Mouse (Mus musculus): ENCODE measurements around the gene Jph2.

Jph2 gene

GRCm38 (mm10) chr2:163410211-163410610, 12.4 kb upstream of the Jph2 start:
- DNase-seq: no peak

- DNase-seq: no peak
Measured at GRCm38 (mm10) chr2:163404037-163404815, 6.4 kb upstream of the Jph2 start.

- DNase-seq: peak; percentile 47 to 63
Measured at GRCm38 (mm10) chr2:163401221-163401620, 3.4 kb upstream of the Jph2 start.

DNA sequence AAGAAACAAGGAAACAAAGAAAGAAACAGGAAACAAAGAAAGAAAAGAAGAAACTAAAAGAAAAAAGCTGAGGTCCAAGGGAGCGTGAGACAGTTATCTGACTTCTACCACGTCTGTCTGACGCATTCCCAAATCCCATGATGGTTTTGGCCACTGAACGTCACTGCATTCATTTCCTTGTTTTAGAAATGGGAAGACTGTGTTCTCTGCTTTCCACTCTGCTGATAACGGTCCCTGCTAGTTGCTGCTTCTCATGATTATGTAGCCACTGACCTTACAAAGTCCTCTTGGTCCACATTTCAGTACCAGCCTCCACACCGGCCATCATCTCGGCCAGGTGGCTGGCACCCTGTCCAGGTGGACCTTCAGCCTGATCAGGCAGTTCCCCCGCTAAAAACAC, 1.4 kb upstream of the Jph2 start:
- no peak for DNase-seq

DNA sequence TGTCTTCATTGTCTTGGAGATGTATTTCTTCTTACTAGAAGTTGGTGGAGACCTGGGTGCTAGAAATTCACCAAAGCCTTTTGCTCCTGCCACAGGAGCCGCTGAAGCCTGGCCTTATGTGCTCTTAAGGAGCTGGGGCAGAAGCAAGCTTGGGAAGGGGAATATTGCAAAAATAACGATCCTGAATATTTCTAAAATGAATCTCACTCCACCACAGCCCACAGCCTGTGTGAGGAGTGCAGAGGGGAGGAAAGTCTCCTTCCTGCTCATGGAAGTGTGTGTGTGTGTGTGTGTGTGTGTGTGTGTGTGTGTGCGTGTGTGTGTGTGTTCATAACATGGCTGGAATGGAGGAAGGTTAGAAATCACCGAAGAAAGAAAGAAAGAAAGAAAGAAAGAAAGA, 977 bp upstream of the Jph2 start:
- DNase-seq: no peak

DNA sequence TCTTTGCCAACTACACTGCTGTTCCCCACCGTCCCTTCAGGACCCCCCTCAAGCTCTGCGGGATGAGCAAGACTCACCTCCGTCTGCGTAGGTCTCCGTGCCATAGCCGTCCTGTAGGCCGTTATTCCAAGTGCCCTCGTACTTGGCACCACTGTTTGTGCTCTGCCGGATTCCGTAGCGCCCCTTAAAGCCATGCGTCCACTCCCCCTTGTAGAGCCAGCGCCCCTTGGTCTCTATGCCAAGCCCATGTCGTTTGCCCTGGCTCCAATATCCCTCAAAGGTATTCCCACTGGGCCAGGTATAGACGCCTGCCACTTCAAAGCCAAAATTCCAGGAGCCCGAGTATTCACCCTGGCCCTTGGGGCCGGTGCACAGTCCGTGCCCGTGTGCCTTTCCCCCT, 722 bp downstream of the Jph2 start:
- DNase-seq: no peak

DNA sequence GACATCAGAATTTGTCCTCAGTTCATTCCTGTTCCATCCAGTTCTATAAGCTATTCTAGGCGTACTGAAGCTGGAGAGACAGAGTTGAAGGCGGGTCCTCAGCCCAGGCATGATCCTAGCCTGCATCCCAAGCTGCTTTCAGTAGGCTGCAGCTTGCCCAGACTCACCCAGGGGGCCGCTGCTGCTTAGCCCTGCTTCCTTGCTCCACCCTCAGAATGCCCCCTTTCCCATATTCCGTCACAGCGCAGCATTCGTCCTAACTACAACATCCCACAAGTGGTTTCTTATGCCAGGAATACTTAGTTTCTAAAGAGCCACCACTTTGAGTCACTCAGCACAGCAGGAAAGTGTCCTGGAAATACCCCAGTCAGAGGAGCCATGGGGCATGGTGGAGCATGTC, 2.8 kb downstream of the Jph2 start:
- no peak for DNase-seq

DNA sequence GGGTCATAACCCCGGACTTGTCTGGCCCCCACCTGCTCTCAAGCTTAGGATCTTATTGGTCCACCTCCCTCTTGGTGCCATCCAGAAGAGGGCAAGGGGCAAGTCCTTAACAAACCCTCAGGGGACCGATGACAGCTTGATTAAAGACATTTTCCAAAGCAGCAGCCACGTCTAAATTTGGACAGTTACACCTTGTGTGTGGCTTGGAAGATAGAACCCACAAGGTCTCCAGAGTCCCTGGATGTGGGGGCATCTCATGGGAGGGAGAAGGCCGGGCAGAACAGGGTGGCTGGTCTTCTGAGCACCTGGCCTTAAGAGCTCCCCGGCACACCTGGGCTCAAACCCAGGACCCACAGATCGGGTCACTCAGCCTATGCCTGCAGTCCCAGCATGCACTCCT, 3.8 kb downstream of the Jph2 start:
- no peak for DNase-seq

GRCm38 (mm10) chr2:163393241-163393640, 4.6 kb downstream of the Jph2 start:
- no peak for DNase-seq

DNA sequence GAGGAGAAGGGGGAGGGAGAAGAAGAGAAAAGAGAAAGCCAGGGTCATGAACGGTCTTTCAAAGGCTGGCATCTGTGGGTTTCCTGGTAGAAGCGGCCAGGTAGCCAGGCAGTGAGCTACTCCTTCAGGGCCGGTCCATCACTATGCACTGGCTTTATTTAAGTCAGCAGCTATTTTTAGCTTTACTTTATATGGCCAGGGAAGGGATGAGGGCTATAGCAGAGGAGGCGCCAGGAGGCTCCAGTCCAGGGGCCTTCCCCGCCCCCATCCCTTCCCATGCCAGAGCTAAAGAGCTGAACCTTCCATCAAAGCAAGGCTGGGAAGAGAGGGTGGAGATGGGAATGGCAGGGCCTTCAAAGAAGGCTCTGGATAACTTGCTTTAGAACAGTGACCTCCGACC, 5.4 kb downstream of the Jph2 start:
- no peak for DNase-seq

DNA sequence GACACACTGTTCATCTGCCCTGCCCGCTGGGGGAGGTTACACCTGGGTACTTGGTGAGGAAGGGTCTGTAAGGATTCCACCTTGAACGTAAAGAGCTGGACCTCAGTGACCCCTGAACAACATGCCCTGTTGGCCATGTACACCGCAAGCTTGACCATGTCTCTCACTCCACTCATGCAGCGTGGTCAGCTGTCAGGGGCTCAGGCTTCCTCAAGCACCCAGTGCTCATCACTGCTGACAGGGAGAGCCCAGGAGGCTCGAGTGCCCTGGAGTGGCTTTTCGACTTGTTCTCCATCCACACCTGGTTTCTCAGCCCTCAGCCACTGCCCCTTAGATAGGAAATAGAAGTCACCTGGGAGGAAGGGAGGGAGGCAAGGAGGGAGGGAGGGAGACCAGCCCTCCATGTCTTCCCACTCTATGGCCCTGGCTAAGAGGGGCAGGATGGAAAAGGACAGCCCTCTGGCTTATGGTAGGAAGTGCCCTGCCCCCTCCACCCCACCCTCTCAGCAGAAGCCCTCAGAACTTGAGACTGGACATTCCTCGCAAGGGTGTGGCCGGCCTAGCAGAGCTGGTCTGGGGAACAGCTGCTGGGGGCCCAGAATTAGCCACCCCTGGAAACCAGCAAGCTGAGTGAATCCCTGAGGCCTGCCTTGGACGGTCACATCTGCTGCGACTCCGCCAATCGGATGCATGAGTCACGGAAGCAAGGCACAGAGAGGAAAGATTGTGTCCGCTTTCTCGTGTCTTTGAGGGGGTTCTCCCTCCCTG, 11.2 kb downstream of the Jph2 start:
- no peak for DNase-seq

DNA sequence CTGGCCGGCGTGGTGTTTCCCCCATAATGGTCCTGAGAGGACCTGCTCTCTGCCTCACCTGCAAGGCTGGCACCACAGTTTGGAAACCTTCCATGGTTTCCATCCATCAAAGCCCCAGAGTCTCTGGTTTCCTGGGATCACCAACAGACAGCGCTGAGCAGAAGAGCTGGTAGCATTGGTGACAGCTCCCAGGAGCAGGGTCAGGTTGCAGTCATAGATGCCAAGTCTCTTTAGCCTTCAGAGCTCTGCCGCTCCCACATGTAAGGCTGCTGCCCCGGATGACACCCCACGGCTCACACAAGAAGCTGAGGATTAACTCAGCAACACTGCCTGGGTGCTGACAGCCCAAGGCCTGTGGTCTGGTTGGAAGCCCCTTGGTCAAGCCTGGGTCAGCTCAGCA, 12.7 kb downstream of the Jph2 start:
- no peak for DNase-seq

- DNase-seq: no peak
Measured at GRCm38 (mm10) chr2:163381246-163381645, 16.5 kb downstream of the Jph2 start.

DNA sequence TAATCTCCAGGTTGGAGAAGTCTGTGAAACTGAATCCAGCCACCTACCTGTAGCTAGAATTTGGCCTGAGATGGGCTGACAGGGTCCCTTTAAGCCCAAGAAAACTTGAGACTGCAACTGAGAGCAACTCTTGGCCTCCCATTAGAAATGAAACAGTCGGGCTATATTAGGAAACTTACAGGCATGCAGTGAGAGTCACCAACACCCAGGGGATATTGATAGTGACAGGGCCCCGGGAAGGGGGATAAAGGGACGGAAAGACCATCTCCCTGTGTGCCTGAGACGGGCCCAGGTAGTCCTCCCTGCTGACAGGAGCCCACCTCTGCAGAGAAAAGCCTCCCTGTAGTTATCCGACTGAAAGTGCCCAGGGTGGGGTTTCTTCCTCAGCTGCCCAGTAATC, 18.4 kb downstream of the Jph2 start:
- no peak for DNase-seq

- no peak for DNase-seq
Measured at GRCm38 (mm10) chr2:163376082-163376481, 21.7 kb downstream of the Jph2 start.

GRCm38 (mm10) chr2:163375468-163375867, 22.3 kb downstream of the Jph2 start:
- no peak for DNase-seq

- no peak for DNase-seq
Measured at GRCm38 (mm10) chr2:163372627-163373026, 25.2 kb downstream of the Jph2 start.

GRCm38 (mm10) chr2:163370175-163370574, 27.6 kb downstream of the Jph2 start:
- no peak for DNase-seq

DNA sequence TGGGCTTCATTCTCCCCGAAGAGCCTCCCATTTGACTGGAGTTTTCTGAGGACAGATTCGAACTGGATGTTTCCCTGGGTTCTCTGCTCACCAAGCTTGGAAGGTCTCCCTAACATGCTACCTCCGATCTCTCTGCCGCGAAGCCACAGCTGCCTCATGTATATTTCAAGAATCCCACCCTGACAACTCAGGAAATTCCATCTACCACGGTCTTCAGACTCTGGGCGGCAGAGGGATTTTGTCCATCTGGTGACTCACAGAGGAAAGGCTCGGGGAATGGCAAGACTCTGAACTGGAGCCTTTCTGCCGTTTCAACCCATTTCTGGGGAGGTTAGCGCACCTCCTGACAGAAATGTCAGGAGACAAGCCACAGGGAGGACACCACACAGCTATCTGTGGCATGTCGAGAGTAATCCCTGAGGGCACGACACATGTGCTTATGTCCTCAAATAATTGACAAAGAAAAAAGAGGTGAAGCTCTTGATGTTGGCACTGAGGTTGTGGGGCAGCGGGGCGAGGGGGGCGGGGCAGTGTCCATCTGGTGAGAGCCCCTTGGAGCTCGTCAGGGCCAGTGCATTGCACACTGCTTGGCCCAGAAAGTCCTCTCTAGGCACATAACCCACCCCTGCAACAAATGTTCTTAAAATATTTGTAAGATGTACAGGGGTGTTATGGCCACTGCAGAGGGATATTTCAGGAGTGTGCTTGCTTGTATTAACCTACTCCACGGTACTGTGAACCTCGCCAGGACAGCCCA, 32.8 kb downstream of the Jph2 start:
- DNase-seq: no peak

DNA sequence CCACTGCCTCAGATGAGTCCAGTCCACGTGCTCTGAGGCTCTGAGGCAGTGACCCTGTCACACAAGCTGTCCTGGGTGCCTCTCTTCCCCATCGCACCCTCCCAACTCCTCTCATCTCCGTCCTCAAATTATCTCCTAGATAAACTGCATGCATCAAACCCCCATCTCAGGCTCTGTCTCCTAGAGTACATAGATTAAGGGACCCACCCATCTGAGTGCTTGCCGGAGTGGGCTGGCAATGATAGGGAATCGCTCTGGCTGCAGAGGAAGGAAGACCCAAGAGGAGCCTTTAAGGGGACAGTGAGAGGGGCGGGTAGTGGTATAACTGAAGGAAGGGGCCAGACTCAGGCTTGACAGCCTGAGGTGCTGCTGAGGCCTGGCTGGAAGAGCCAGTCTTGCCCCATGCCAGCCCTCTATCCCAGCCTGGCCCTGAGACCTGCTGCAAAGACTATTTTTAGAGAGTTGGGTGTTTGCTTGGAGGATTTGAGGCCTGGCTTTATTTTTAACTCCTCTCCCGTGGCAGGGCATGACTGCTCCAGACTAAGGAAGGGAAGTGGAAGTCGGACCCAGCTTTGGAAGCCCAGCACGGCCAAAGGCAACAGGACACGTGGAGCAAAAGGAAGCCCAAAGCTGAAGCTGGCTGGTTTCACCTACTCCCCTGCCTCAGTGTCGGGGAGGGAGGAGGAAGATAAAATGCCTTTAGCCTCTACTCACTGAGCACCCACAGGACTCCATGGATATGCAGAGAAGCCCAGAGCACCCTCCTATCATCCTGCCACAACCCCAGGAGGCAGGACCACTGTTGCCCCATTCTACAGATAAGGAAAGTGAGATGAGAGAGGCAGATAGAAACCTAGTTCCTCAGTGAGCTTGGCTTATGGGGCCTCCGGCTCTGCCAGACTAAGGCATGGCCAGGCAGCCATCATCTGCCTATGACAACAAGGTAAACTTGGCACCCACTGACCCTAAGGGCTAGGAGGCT, 34.6 kb downstream of the Jph2 start:
- DNase-seq: no peak

DNA sequence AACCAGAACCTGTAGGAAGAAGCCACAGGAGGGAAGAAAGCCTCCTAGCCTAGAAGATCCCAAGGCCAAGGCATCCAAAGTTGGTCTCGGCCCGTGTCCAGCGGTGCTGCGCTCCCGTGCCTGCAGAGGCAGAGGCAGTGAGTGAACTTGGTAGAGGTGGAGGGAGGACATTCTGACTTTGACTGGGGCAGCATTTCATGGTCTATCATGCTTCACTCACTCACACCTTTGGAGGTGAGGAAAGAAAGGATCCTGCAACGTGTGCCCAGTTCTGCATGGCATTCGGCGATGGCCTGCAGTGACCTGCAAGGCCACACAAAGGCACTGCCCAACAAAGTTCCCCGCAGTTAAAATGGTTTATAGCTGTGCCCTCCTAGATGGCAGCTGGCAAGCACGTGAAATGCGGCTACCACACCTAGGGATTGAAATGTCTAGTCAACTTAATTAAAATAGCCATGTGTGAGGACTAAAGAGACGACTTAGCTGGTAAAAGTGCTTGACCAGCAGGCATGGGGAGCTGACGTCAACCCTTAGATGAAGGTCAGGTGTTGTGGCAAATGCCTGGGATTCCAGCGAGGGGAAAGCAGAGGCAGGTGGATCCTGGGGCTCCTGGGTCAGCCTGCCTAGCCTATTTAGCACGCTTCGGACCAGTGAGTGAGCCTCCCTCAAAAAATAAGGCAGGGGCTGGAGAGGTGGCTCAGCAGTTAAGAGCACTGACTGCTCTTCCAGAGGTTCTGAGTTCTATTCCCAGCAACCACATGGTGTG, 36.8 kb downstream of the Jph2 start:
- DNase-seq: no peak

GRCm38 (mm10) chr2:163359253-163359652, 38.5 kb downstream of the Jph2 start:
- DNase-seq: no peak
